Mouse (Mus musculus) large intestine, adult 2 months (tissue): ENCODE measurements around the gene Zfp609. TPM values are rescaled to one million over a fixed set of nuclear protein-coding genes. Genes with fewer than 3 reads are reported as not detected.

ENCODE experiments used
- DNase-seq: peaks from one replicate; pipeline ENCODE4 v3.0.0-alpha.2; 2012; ENCODE audit warnings: low read depth, low spot score
- WGBS: fragments of 180-500 bp; shearing (Covaris S2); methylation state at CpG from one replicate; pipeline ENCODE4 v1.1.7; 2018; 5-methylcytosine and 5-hydroxymethylcytosine counted together
- polyA plus RNA-seq: library from polyadenylated mRNA; depleted of rRNA; stranded (reverse); fragments of >200 nt; gene quantifications from 2 replicates; pipeline ENCODE4 v1.2.3, GENCODE M21; 2012

Zfp609 gene
- polyA plus RNA-seq, 1 experiment = 4.6 TPM

- 19% methylated on average over 1 of the region's 1 CpGs for WGBS
- no peak for DNase-seq
These were observed 50.4 kb downstream of the Zfp609 start for GRCm38 (mm10) chr9:65776874-65777432.

- no peak for DNase-seq
- WGBS = 33% methylated on average over 8 of the region's 8 CpGs
These were observed 51.1 kb downstream of the Zfp609 start for GRCm38 (mm10) chr9:65776137-65776872.

- WGBS = 98% methylated on average over 7 of the region's 7 CpGs
- no peak for DNase-seq
These were observed 53.6 kb downstream of the Zfp609 start for GRCm38 (mm10) chr9:65773783-65774182.

- 69% methylated on average over 11 of the region's 11 CpGs for WGBS
These were observed 56.2 kb downstream of the Zfp609 start for GRCm38 (mm10) chr9:65771011-65771664.

GRCm38 (mm10) chr9:65762728-65763127, 64.6 kb downstream of the Zfp609 start:
- 81% methylated on average over 4 of the region's 4 CpGs for WGBS
- no peak for DNase-seq

More at GRCm38 (mm10) chr9:65771011-65771664, 56.2 kb downstream of the Zfp609 start:
- no peak for DNase-seq

GRCm38 (mm10) chr9:65759992-65760391, 67.4 kb downstream of the Zfp609 start:
- no peak for DNase-seq
- 32% methylated on average over 8 of the region's 8 CpGs for WGBS

- no peak for DNase-seq
- 92% methylated on average over 5 of the region's 5 CpGs for WGBS
These were observed 68.1 kb downstream of the Zfp609 start for GRCm38 (mm10) chr9:65759256-65759655.

- DNase-seq = no peak
- WGBS = 75% methylated on average over 3 of the region's 3 CpGs
These were observed 69.5 kb downstream of the Zfp609 start for GRCm38 (mm10) chr9:65757826-65758225.

- no peak for DNase-seq
- WGBS = 98% methylated on average over 7 of the region's 7 CpGs
These were observed 71.5 kb downstream of the Zfp609 start for GRCm38 (mm10) chr9:65755673-65756375.

- 93% methylated on average over 1 of the region's 1 CpGs for WGBS
These were observed 72.2 kb downstream of the Zfp609 start for GRCm38 (mm10) chr9:65755164-65755563.

GRCm38 (mm10) chr9:65752632-65753031, 74.7 kb downstream of the Zfp609 start:
- WGBS = 94% methylated on average over 3 of the region's 3 CpGs
- no peak for DNase-seq

More at GRCm38 (mm10) chr9:65755164-65755563, 72.2 kb downstream of the Zfp609 start:
- no peak for DNase-seq

GRCm38 (mm10) chr9:65751906-65752305, 75.5 kb downstream of the Zfp609 start:
- no peak for DNase-seq
- WGBS = 95% methylated on average over 7 of the region's 7 CpGs

GRCm38 (mm10) chr9:65748102-65748501, 79.3 kb downstream of the Zfp609 start:
- DNase-seq = no peak
- WGBS = 79% methylated on average over 4 of the region's 4 CpGs

- DNase-seq = no peak
- 75% methylated on average over 2 of the region's 2 CpGs for WGBS
These were observed 80.9 kb downstream of the Zfp609 start for GRCm38 (mm10) chr9:65746479-65746878.

GRCm38 (mm10) chr9:65745456-65745855, 81.9 kb downstream of the Zfp609 start:
- DNase-seq = no peak
- 81% methylated on average over 5 of the region's 5 CpGs for WGBS

GRCm38 (mm10) chr9:65744171-65745082, 82.9 kb downstream of the Zfp609 start:
- no peak for DNase-seq
- WGBS = 52% methylated on average over 4 of the region's 4 CpGs

GRCm38 (mm10) chr9:65743809-65744170, 83.6 kb downstream of the Zfp609 start:
- no peak for DNase-seq

GRCm38 (mm10) chr9:65743322-65743721, 84.0 kb downstream of the Zfp609 start:
- no peak for DNase-seq

GRCm38 (mm10) chr9:65742777-65743176, 84.6 kb downstream of the Zfp609 start:
- DNase-seq = no peak
- 67% methylated on average over 3 of the region's 3 CpGs for WGBS
